Mouse (Mus musculus): ENCODE measurements around the gene Matn4. TPM values are rescaled to one million over a fixed set of nuclear protein-coding genes. Genes with fewer than 3 reads are reported as not detected.

Gene Matn4
- total RNA-seq, 2 experiments from 2014 or later = 10.3 to 11.2 TPM

GRCm38 (mm10) chr2:164393126-164393525 lies 11.8 kb downstream of the Matn4 start:
- DNase-seq (ENCODE audit: low spot score in 2 of 2) = no peak
- Histone ChIP-seq H3K4me3 (no peak overlapping the region), H3K27ac (no peak overlapping the region)
- no peak for TF ChIP-seq CTCF (conservative IDR thresholded peaks at IDR 0.05)

DNA sequence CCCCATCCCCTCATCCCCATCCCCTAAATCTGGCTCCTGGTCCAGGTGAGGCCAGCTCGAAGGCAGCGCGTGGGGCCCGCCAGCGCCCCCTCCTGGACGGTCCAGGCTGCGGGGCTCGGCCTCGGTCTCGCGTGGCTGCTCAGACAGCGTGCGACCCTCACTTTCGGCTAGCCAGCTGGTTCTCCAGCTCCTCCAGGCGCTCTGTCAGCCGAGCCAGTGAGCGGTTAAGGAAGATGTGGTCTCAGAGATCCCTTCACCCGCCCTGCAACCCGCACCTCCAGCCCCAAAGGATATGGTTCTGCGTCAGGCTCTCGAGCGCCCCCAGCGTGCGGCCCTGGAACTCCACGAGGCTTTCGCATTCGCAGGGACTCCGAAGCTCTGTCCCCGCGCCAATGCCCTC lies 15.5 kb downstream of the Matn4 start:
- H3K27ac ChIP-seq = peak overlapping the region; percentile 86

DNA sequence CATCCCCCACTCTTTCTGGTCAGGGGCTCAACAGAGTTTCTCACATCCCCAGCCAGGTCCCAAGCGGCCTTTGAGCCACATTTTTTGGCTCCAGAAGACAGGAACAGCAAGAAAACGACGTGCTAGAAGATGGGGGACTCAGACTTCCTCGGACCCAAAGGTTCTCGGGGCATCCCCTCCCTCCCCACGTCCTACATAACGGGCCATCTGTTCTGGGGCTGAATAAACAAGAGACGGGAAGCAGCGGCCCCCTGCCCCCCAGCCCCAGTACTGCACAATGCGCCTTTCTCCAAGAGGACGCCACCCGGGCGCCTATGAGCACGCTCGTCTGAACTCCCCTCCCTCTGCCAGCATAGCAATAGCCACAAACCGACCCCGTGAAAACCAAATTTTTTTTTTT lies 15.9 kb downstream of the Matn4 start, which contains the start of gene Slpi:
Slpi (minus strand) TSS at position 76 of the 400 bp plus-strand sequence.
- peak within 1 kb of the TSS; percentile 86 for H3K27ac ChIP-seq
- no peak for TF ChIP-seq CTCF (conservative IDR thresholded peaks at IDR 0.05)
- H3K4me3 ChIP-seq = peak within 1 kb of the TSS; percentile 65
- DNase-seq (ENCODE audit: low spot score in 2 of 2) = peak in 1 of 2 experiments; percentile 55

More for the DNA sequence above, 15.5 kb downstream of the Matn4 start:
- peak overlapping the region; percentile 65 for H3K4me3 ChIP-seq
- peak; percentile 85 for TF ChIP-seq CTCF (conservative IDR thresholded peaks at IDR 0.05)
- peak; percentile 79 to 93 for DNase-seq (ENCODE audit: low spot score in 2 of 2)

- Histone ChIP-seq H3K27ac (no peak overlapping the region), H3K4me3 (no peak overlapping the region)
- peak in 1 of 2 experiments; percentile 68 for DNase-seq (ENCODE audit: low spot score in 2 of 2)
- TF ChIP-seq CTCF (conservative IDR thresholded peaks at IDR 0.05) = peak; percentile 85
Observed at GRCm38 (mm10) chr2:164386953-164387352, 18.0 kb downstream of the Matn4 start.

DNA sequence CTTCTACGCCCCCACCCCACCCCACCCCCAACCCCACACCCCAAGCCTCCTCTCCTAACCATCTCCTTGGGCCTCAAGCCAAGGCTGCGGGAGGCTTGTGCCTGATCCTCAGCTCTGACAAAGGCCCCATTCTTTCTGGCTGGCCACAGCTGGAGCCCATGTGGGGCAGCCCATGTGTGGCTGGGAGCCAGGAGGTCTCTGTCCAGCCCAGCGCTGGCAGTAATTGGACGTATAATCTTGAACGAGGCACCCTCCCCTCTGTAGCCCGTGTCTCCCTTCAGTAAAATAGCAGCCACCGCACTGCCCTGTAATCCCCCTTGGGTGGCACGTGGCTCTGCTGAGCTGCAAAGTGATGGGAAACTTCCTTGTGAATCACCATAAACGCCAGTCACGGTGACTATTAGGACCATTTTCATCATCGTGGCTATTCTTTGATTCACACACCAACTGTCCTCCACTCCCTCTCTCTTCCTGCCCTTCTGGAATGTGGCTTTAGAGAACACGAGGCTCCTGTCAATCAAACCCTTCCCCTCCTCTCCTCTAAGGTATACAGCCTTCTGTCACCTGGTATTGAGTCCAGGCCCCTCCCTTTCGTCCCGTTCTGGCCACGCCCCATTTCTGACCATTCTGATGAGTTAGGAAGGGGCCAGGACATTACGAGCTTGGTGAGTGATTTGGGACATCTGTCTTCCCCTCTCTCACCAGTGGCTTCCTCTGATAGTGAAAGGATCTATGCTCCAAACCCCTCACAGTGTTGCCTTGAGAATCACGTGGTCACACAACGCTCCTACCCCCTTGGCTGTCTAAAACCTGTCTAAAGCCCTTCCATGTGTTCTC lies 18.8 kb downstream of the Matn4 start:
- DNase-seq (ENCODE audit: low spot score in 2 of 2) = peak in 1 of 2 experiments; percentile 48
- no peak overlapping the region for H3K27ac ChIP-seq
- H3K4me3 ChIP-seq = no peak overlapping the region
- no peak for TF ChIP-seq CTCF (conservative IDR thresholded peaks at IDR 0.05)

- Histone ChIP-seq H3K4me3 (no peak overlapping the region), H3K27ac (no peak overlapping the region)
- TF ChIP-seq CTCF (conservative IDR thresholded peaks at IDR 0.05) = no peak
- no peak for DNase-seq (ENCODE audit: low spot score in 2 of 2)
Observed at GRCm38 (mm10) chr2:164383656-164384399, 21.1 kb downstream of the Matn4 start.

GRCm38 (mm10) chr2:164382971-164383370 lies 22.0 kb downstream of the Matn4 start:
- no peak for DNase-seq (ENCODE audit: low spot score in 2 of 2)
- Histone ChIP-seq H3K4me3 (no peak overlapping the region), H3K27ac (no peak overlapping the region)
- TF ChIP-seq CTCF (conservative IDR thresholded peaks at IDR 0.05) = no peak

- Histone ChIP-seq H3K27ac (no peak overlapping the region), H3K4me3 (no peak overlapping the region)
- no peak for DNase-seq (ENCODE audit: low spot score in 2 of 2)
- peak; percentile 58 for TF ChIP-seq CTCF (conservative IDR thresholded peaks at IDR 0.05)
Observed at GRCm38 (mm10) chr2:164381726-164382125, 23.2 kb downstream of the Matn4 start.

DNA sequence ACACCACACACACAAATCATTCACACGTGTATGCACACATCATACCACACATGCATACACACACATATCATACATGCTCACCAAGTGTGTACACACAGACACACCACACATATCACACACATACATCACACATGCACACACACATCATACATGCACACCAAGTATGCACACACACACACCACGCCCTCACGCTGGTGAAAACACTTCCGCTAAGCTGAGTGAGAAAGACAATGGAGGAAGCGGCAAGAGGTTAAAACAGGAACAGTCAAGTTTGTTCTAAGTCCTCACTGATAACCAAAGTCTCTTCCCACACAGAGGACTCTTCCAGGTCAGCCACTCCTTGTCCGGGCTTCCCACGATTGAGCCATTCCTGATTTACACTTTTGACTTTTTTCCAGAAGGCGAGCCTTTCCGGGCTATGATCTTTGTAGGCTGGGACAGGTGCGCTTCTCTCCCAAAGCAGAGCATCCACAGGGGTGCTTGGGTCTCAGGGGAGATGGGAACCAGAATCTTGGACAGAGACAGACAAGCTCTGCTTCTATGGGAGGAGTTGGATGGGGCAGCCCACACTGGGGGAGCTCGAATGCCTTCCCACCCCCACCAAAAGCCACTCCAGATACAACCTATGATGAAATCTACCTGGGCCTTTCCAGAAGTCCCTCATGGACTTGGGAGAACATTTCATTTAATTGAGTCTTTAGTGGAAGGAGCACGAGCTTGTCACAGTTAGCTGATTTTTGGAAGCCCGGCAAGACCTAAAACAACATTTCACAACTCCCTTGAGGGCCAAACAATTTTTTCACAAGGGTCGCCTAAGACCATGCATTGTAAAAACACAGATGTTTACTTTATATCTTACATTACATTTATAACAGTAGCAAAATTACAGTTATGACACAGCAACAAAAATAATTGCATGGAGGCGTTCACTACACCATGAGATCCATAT lies 27.2 kb downstream of the Matn4 start:
- Histone ChIP-seq H3K27ac (no peak overlapping the region), H3K4me3 (no peak overlapping the region)
- TF ChIP-seq CTCF (conservative IDR thresholded peaks at IDR 0.05) = no peak
- DNase-seq (ENCODE audit: low spot score in 2 of 2) = no peak

- Histone ChIP-seq H3K4me3 (no peak overlapping the region), H3K27ac (peak overlapping the region; percentile 23; the same call in 1 of the 2 replicates)
- TF ChIP-seq CTCF (conservative IDR thresholded peaks at IDR 0.05) = no peak
- DNase-seq (ENCODE audit: low spot score in 2 of 2) = peak; percentile 41 to 51
Observed at GRCm38 (mm10) chr2:164373187-164373586, 31.8 kb downstream of the Matn4 start.

- DNase-seq (ENCODE audit: low spot score in 2 of 2) = no peak
- Histone ChIP-seq H3K27ac (no peak overlapping the region), H3K4me3 (no peak overlapping the region)
- TF ChIP-seq CTCF (conservative IDR thresholded peaks at IDR 0.05) = no peak
Observed at GRCm38 (mm10) chr2:164372408-164373053, 32.4 kb downstream of the Matn4 start.

DNA sequence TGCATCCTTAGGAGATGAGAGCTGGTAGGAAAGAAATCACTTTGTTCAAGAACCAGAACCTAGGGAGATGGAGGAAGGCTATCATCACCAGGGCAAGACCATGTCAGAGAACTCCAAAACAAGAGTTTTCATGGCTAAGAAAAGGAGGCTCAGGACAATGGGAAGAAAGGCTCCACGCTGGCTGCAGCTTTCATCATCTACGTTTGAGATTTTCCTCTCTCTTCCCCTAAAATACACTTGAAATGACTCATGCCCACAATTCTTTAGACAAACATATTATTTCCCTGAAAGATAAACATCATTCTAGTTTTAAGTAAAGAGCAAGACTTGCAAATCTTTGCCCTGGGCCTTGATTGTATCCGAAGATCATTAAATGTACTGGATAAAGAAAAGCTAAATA lies 33.6 kb downstream of the Matn4 start:
- H3K4me3 ChIP-seq = no peak overlapping the region
- no peak overlapping the region for H3K27ac ChIP-seq
- no peak for TF ChIP-seq CTCF (conservative IDR thresholded peaks at IDR 0.05)
- DNase-seq (ENCODE audit: low spot score in 2 of 2) = no peak
